Mouse (Mus musculus): ENCODE measurements around the gene Gas7. TPM values are rescaled to one million over a fixed set of nuclear protein-coding genes. Genes with fewer than 3 reads are reported as not detected.

Gene Gas7
- polyA plus RNA-seq, 2 experiments = 9.8 to 18.2 TPM

DNA sequence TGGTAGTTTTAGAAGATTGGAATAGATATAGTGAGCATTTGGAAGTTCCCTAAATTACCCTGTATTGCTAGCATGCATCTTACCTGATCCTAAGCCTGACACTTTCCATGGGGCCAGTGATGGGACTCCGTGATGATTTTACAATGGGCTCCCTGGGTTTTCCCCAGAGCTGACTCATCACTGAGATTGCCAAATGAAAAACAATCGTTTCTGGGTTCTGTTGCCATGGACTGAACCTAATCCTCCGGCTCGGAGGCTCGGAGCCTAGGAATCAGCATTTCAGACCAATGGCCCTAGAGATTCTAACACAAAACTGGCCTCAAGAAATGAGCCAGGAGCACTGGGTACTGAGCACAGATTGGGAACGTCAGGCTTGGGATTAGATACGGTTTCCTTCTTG is 167.1 kb downstream of the Gas7 start:
- DNase-seq (ENCODE audit: low spot score) (no peak), ATAC-seq (ENCODE audit: low FRiP score, low read depth) (no peak)
- Histone ChIP-seq H3K27me3 (ENCODE audit: control insufficient read depth, insufficient read depth, low read length) (no peaks in the 10 kb centered on the region), H3K9ac (ENCODE audit: low read depth, low read length, severe bottlenecking) (no peak overlapping the region), H3K4me2 (replicated peaks; ENCODE audit: low read depth, low read length, severe bottlenecking) (no peak overlapping the region), H3K9me3 (ENCODE audit: control insufficient read depth, low read length) (no peaks in the 10 kb centered on the region), H3K4me1 (ENCODE audit: control insufficient read depth, insufficient read depth, low read length) (no peaks in the 10 kb centered on the region), H3K27ac (replicated peaks; ENCODE audit: low read depth, low read length) (no peak overlapping the region), H3K4me3 (replicated peaks; ENCODE audit: low read length) (no peak overlapping the region), H3K36me3 (ENCODE audit: control insufficient read depth, insufficient read depth, low read length) (no peaks in the 10 kb centered on the region)
- no peak for TF ChIP-seq POLR2A (IDR thresholded peaks at IDR 0.05; ENCODE audit: borderline replicate concordance, extremely low read depth, insufficient read depth, insufficient read length)
- 84% methylated on average over 7 of the region's 7 CpGs for WGBS

- Histone ChIP-seq H3K4me3 (replicated peaks; ENCODE audit: low read length) (no peak overlapping the region), H3K9ac (ENCODE audit: low read depth, low read length, severe bottlenecking) (no peak overlapping the region), H3K27ac (replicated peaks; ENCODE audit: low read depth, low read length) (no peak overlapping the region), H3K9me3 (ENCODE audit: control insufficient read depth, low read length) (no peaks in the 10 kb centered on the region), H3K4me2 (replicated peaks; ENCODE audit: low read depth, low read length, severe bottlenecking) (no peak overlapping the region), H3K4me1 (ENCODE audit: control insufficient read depth, insufficient read depth, low read length) (no peaks in the 10 kb centered on the region), H3K36me3 (ENCODE audit: control insufficient read depth, insufficient read depth, low read length) (no peaks in the 10 kb centered on the region), H3K27me3 (ENCODE audit: control insufficient read depth, insufficient read depth, low read length) (no peaks in the 10 kb centered on the region)
- TF ChIP-seq POLR2A (IDR thresholded peaks at IDR 0.05; ENCODE audit: borderline replicate concordance, extremely low read depth, insufficient read depth, insufficient read length) = no peak
- ATAC-seq (ENCODE audit: low FRiP score, low read depth) (no peak), DNase-seq (ENCODE audit: low spot score) (no peak)
- 84% methylated on average over 7 of the region's 7 CpGs for WGBS
These were observed 171.9 kb downstream of the Gas7 start for GRCm38 (mm10) chr11:67627179-67627578.

DNA sequence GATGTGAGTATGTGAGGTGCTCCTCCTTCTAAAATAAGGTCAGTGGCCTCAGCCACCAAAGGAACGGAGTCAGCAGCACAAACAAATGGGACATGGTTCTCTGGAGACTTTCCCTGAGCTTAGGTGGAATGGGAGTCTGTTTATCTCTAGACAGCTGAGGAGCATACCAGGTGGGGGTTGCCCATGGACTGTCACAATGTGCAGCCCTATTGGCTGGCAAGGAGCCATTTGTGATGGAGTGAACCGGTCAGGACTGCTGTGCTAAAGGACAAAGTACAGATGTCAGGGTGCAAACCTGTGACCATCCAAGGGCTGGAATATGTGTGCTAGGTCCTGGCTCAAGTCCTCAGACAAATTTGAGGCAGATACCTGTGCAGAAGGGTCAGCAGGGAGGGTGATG is 173.3 kb downstream of the Gas7 start:
- ATAC-seq (ENCODE audit: low FRiP score, low read depth) (no peak), DNase-seq (ENCODE audit: low spot score) (no peak)
- no peaks in the 10 kb centered on the region for H3K36me3 ChIP-seq (ENCODE audit: control insufficient read depth, insufficient read depth, low read length)
- no peak overlapping the region for H3K4me3 ChIP-seq (replicated peaks; ENCODE audit: low read length)
- H3K4me1 ChIP-seq (ENCODE audit: control insufficient read depth, insufficient read depth, low read length) = 0 out of 2 replicates have a peak, but pooled peaks cover under 1% of the 10 kb centered on the region
- no peak overlapping the region for H3K4me2 ChIP-seq (replicated peaks; ENCODE audit: low read depth, low read length, severe bottlenecking)
- no peaks in the 10 kb centered on the region for H3K9me3 ChIP-seq (ENCODE audit: control insufficient read depth, low read length)
- no peak for TF ChIP-seq POLR2A (IDR thresholded peaks at IDR 0.05; ENCODE audit: borderline replicate concordance, extremely low read depth, insufficient read depth, insufficient read length)
- no peak overlapping the region for H3K27ac ChIP-seq (replicated peaks; ENCODE audit: low read depth, low read length)
- H3K27me3 ChIP-seq (ENCODE audit: control insufficient read depth, insufficient read depth, low read length) = no peaks in the 10 kb centered on the region
- no peak overlapping the region for H3K9ac ChIP-seq (ENCODE audit: low read depth, low read length, severe bottlenecking)
- 74% methylated on average over 2 of the region's 2 CpGs for WGBS

GRCm38 (mm10) chr11:67632906-67633305 is 177.7 kb downstream of the Gas7 start:
- Histone ChIP-seq H3K27me3 (ENCODE audit: control insufficient read depth, insufficient read depth, low read length) (no peaks in the 10 kb centered on the region), H3K4me2 (replicated peaks; ENCODE audit: low read depth, low read length, severe bottlenecking) (no peak overlapping the region), H3K36me3 (ENCODE audit: control insufficient read depth, insufficient read depth, low read length) (no peaks in the 10 kb centered on the region), H3K9ac (ENCODE audit: low read depth, low read length, severe bottlenecking) (no peak overlapping the region), H3K27ac (replicated peaks; ENCODE audit: low read depth, low read length) (no peak overlapping the region), H3K4me1 (ENCODE audit: control insufficient read depth, insufficient read depth, low read length) (peaks cover 16% of the 10 kb centered on the region), H3K4me3 (replicated peaks; ENCODE audit: low read length) (no peak overlapping the region), H3K9me3 (ENCODE audit: control insufficient read depth, low read length) (no peaks in the 10 kb centered on the region)
- WGBS = 80% methylated on average over 8 of the region's 8 CpGs
- no peak for DNase-seq (ENCODE audit: low spot score)
- no peak for ATAC-seq (ENCODE audit: low FRiP score, low read depth)
- no peak for TF ChIP-seq POLR2A (IDR thresholded peaks at IDR 0.05; ENCODE audit: borderline replicate concordance, extremely low read depth, insufficient read depth, insufficient read length)

DNA sequence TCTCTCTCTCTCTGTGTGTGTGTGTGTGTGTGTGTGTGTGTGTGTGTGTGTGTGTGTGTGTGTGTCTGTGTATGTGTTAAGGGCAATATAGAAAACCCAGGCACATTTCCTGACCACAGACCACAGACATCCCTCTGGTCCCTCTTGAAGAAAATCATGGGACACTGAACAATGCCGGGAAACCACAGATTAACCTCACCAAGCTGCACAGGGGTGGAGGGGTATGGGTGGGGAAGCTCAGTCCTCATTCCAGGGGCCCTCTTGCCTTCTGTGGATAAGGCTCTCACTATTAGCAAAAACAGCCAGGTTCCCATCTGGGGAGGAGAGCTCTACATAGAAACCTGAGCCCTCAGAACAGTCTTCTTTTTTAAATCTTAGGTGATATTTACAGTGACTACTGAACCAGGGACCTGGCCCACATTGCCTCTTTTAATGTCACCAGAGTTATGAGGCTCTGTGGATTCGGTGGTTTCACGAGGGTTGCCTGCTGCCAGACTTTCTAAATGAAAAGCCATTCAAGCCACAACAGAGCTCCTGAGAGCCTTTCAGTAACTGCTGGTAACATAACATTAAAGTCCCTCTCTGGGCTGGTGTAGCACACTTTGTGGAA is 178.5 kb downstream of the Gas7 start:
- Histone ChIP-seq H3K27me3 (ENCODE audit: control insufficient read depth, insufficient read depth, low read length) (no peaks in the 10 kb centered on the region), H3K9ac (ENCODE audit: low read depth, low read length, severe bottlenecking) (no peak overlapping the region), H3K4me3 (replicated peaks; ENCODE audit: low read length) (no peak overlapping the region), H3K9me3 (ENCODE audit: control insufficient read depth, low read length) (no peaks in the 10 kb centered on the region), H3K36me3 (ENCODE audit: control insufficient read depth, insufficient read depth, low read length) (no peaks in the 10 kb centered on the region), H3K4me2 (replicated peaks; ENCODE audit: low read depth, low read length, severe bottlenecking) (no peak overlapping the region), H3K4me1 (ENCODE audit: control insufficient read depth, insufficient read depth, low read length) (peaks cover 16% of the 10 kb centered on the region), H3K27ac (replicated peaks; ENCODE audit: low read depth, low read length) (peak overlapping the region; percentile 48)
- DNase-seq (ENCODE audit: low spot score) = peak; percentile 42
- 0 out of 2 replicates have a peak, but pooled peaks have one; percentile 62 for ATAC-seq (ENCODE audit: low FRiP score, low read depth)
- 28% methylated on average over 3 of the region's 3 CpGs for WGBS
- TF ChIP-seq POLR2A (IDR thresholded peaks at IDR 0.05; ENCODE audit: borderline replicate concordance, extremely low read depth, insufficient read depth, insufficient read length) = no peak

All from limb, embryonic 14.5 days (tissue).